Mouse (Mus musculus): ENCODE measurements at regions not wholly inside any gene's neighbourhood (a gene's known extent, or its start where the extent isn't known, plus 50 kb on each side); places are given as distances from the start of the nearest gene placed in this dataset.

- no peak for TF ChIP-seq GATA4 (IDR thresholded peaks at IDR 0.05; ENCODE audit: insufficient replicate concordance, low read length)
Observed at GRCm38 (mm10) chr13:112140871-112141270, 147.4 kb upstream of the Ankrd55 start.

DNA sequence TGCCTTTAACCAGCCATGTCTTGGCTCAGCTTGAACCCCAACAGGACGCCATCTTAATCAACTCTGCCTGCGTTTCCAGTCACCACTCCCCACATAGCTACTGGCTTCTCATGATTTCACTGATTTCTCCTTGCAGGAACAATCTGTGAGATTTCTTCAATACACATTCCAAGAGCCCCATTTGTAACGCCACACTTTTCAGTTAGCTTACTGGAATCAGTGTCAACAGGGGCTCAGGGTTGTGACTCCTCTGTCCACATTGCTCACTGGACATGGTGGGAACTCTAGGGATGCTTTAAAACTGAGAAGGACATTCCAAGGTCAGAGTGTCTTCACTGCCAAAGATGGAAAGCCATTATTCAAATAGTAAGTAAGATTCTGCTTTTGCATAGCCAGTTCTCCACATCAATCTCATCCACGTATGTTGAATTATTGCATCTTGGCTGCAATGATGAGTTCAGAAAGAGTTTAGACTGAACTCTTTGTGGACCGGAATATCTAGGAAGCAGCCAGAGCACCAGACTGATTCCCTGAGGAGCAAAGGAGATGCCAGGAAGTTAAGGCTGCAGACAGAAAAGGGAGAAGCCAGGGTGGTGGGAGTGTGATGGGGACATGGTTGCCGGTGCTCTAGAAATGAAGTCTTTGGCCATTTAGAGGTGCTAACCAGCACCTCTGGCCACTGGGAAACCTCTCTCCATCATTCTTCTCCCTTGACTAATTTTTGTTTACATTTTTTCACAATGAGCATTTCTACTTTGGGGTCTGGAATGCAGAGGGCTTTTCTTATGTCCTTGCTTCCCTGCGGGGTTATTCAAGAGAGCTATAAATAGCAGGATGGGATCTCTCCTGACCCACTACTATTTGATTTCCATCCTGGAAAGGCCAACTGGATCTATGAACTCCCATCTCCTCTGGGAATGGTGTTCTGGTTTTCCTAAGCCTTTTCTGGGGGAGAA lies 143.6 kb upstream of the Ankrd55 start:
- no peak for TF ChIP-seq GATA4 (IDR thresholded peaks at IDR 0.05; ENCODE audit: insufficient replicate concordance, low read length)

DNA sequence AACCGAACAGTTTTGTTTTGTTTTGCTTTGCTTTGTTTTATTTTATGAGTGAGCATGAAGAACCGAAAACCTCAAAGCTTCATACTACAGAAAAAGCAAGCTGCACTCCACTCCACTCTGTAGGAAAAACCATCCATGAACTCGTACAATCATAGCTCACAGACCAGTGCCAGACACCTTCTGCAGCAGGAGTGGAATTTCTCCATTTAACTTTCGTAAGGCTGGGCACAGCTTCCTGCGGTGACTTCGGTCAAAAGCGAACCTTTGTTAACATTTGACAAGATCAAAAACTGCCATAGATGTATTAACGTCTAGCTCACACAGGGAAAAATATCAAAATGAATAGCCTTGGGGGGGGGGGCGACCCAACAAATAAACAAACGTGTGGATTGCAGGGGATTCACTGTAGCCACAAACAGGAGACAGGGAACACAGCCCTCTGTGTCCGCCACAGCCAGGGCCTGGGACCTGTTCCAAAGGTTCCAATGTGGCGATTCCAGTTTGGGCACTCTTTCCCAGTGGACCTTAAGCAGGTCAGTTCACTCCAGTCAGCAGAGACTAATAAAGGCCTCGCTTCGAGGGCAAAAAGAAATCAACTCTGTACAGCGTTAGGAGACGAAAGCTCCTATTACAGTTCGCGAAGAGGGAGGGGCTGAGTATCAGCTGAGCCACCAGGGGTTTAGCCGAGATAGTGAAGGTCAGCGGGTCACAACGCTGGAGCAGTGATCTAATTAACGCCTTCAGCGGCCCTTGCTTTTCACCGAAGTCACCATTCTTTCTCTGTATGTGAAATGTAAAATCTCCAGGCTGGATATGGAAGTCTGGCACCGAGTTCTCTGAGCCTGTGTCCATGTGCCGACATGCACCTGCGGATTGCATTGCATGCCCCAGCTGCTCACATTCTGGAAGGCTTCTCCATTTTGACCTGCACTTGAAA lies 135.4 kb upstream of the Ankrd55 start:
- no peak for TF ChIP-seq GATA4 (IDR thresholded peaks at IDR 0.05; ENCODE audit: insufficient replicate concordance, low read length)

GRCm38 (mm10) chr13:112153681-112154127 lies 134.5 kb upstream of the Ankrd55 start:
- TF ChIP-seq GATA4 (IDR thresholded peaks at IDR 0.05; ENCODE audit: insufficient replicate concordance, low read length) = no peak

DNA sequence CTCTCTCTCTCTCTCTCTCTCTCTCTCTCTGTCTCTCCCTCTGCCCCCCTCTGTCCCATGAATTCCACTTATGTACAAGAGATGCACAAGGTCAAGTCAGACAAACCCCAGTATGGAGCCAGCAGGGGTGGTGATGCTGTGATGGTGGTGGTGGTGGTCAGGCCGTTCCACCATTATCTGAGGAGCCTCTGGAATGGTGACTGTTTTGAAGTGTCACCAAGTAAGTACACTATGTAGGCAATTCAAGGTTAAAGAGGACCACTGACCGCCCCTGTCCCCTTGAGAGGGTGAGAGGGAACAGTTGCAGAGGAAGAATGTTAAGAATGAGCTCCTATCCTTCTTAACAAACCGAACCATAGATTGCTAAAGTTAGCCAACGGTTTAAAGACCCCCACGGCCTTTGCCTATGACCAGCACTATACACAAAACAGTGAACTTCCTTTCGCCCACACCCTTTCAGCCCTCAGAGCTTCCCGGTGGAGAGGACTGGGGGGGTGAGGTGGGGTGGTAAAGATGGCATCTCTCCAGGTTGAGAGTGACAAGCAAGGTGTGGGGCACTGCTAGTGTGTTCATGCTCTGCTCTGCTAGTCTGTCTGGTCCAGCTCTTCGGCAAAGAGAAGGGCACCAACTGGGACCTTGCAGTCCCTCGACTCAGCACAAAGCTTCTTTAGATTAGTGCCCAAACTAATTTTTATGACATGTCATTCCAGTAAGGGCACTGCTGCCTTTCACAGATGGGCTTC lies 128.7 kb upstream of the Ankrd55 start:
- TF ChIP-seq GATA4 (IDR thresholded peaks at IDR 0.05; ENCODE audit: insufficient replicate concordance, low read length) = no peak

DNA sequence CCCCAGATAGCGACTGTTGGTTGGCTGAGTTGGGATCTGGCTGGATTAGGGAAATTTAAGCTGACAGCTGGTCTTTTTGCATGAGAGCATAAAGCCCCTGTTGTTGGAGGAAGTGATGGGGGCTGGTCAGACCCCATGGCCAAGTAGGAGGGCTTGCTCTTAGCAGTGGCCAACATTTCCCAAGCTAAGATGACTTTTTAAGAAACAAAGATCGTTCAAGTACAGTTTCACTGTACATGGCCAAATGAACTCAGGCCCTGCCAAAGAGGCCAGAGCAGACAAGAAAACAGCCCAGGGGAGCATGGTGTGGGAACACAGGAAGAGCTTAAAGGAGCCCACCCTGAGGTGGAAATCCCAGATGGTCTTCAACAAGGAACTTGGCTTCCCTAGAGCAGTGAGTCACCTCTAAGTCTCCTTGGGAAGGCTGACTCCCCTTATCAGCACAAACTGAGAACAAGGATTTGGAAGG lies 128.0 kb upstream of the Ankrd55 start:
- no peak for TF ChIP-seq GATA4 (IDR thresholded peaks at IDR 0.05; ENCODE audit: insufficient replicate concordance, low read length)

GRCm38 (mm10) chr13:112160726-112161125 lies 127.5 kb upstream of the Ankrd55 start:
- no peak for TF ChIP-seq GATA4 (IDR thresholded peaks at IDR 0.05; ENCODE audit: insufficient replicate concordance, low read length)

GRCm38 (mm10) chr13:112161886-112162285 lies 126.4 kb upstream of the Ankrd55 start:
- TF ChIP-seq GATA4 (IDR thresholded peaks at IDR 0.05; ENCODE audit: insufficient replicate concordance, low read length) = no peak

- no peak for TF ChIP-seq GATA4 (IDR thresholded peaks at IDR 0.05; ENCODE audit: insufficient replicate concordance, low read length)
Observed at GRCm38 (mm10) chr13:112165921-112166320, 122.3 kb upstream of the Ankrd55 start.

- no peak for TF ChIP-seq GATA4 (IDR thresholded peaks at IDR 0.05; ENCODE audit: insufficient replicate concordance, low read length)
Observed at GRCm38 (mm10) chr13:112166338-112166802, 121.9 kb upstream of the Ankrd55 start.

DNA sequence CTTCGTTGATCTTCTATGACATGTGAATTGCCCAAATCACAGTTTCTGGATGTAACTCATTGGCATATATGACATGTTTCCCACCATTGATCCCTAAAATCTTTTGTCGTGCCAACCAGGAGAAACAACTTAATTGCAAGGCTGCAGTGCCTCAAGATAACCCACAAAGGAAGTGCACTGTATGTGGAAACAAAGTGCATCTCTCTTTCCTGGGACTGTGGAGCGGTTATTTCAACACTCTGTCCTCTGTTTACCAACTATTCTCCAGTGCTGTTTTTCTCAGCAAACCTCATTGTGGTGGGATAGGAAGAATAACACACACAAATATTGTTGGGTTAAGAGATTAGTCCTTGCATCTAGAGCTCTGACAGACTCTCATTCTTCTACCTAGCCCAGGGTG lies 119.8 kb upstream of the Ankrd55 start:
- no peak for TF ChIP-seq GATA4 (IDR thresholded peaks at IDR 0.05; ENCODE audit: insufficient replicate concordance, low read length)

GRCm38 (mm10) chr13:112170872-112171271 lies 117.4 kb upstream of the Ankrd55 start:
- no peak for TF ChIP-seq GATA4 (IDR thresholded peaks at IDR 0.05; ENCODE audit: insufficient replicate concordance, low read length)

GRCm38 (mm10) chr13:112171940-112172715 lies 116.1 kb upstream of the Ankrd55 start:
- no peak for TF ChIP-seq GATA4 (IDR thresholded peaks at IDR 0.05; ENCODE audit: insufficient replicate concordance, low read length)

GRCm38 (mm10) chr13:112173973-112174372 lies 114.3 kb upstream of the Ankrd55 start:
- no peak for TF ChIP-seq GATA4 (IDR thresholded peaks at IDR 0.05; ENCODE audit: insufficient replicate concordance, low read length)

Data from liver, adult (tissue).